Mouse (Mus musculus) E14TG2a.4 (cell line): ENCODE data around the gene Ulk2.

Source experiments
- CTCF ChIP-seq: conservative IDR thresholded peaks from 2 replicates; pipeline ENCODE4 v1.5.1; 2014; ENCODE audit warnings: low read length
- POU5F1 ChIP-seq: IDR thresholded peaks from 2 replicates; pipeline ENCODE4 v1.6.1; 2014; ENCODE audit warnings: low read length, borderline replicate concordance

DNA sequence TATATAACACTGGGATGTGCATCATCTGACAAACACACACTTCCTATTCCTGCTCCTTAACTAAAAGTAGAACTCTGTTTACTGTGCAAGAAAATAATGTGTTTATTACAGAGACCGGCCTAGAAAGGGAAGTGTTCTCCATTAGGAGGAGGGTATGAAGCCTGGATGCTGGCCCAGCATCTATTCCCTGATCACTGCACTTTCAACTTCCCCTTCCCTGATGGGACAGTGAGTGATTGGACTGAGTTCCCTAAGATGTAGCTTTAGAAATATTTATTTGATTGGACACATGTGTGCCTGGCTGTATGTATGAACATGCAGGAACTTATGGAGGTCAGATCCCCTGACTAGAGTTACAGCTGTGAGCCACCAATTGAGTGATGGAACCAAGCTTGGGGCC is 61.4 kb downstream of the Ulk2 start:
- TF ChIP-seq CTCF, result no peak
- TF ChIP-seq POU5F1, result no peak
